Mouse (Mus musculus): Measurements from ENCODE around the gene Zpr1.

DNA sequence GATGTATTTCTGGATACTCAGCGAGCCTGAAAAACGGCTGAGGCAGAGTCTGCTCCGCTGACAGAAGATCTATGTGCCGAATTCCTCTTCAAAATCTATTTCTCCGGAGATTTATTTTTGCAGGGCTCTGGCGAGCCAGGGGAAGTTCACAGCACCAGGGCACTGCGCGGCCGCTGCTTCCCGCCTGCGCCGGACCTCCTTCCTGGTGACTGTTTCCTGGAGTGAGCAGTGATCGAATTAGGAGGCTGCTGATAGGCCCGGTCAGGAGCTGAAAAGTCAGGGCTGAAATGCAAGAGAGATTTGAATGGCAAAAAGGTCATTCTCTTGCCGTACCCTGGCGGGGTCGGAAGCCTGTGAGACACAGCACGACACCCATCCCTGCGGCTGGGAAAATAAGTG lies 56.4 kb downstream of the Zpr1 start:
- TF ChIP-seq CTCF (IDR thresholded peaks at IDR 0.05; ENCODE audit: low read depth) (no peak), EP300 (IDR thresholded peaks at IDR 0.05; ENCODE audit: low read depth) (no peak)
